Mouse (Mus musculus): ENCODE measurements around the gene Kcnip1.

Kcnip1 gene

DNA sequence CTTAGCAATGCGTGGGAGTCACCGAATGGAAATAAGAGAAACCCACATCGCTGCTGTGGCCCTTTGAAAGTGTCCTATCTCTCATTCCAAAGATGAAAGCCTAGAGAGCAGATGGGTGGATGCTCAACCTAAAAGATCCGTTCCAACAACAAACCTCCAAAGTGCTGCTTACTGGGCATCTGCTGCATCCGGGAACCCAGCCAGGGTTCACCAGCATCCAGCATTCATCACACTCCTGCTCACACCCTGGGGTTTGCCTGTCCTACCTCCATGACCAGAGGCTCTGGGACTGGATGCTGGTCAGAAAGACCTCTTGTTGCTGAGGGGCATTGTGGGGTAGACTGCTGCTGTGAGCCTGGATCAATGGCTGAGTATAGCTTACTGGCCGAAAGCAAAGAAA is 241.4 kb downstream of the Kcnip1 start:
- no peak for DNase-seq (ENCODE audit: low spot score)

GRCm38 (mm10) chr11:33749979-33750378 is 243.0 kb downstream of the Kcnip1 start:
- no peak for DNase-seq (ENCODE audit: low spot score)

DNA sequence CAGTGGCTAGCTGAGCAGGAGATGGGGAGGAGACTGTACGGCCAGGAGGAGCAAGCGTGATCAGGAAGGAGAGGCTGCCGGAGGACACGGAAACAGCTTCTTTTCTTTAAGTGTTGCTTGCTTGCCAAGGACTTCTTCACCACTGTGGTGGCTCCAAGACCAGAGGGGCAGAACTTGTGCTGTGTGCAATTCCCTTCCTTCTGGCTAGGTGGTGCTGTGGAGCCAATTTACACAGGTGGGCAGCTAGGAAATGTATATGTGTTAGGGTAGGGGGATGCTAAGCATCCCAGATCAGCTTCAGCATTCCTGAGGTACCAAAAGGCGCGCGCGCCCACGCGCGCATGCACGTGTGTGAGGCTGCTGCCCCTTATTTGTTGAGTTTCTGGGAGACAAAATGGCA is 243.5 kb downstream of the Kcnip1 start:
- DNase-seq (ENCODE audit: low spot score) = no peak

DNA sequence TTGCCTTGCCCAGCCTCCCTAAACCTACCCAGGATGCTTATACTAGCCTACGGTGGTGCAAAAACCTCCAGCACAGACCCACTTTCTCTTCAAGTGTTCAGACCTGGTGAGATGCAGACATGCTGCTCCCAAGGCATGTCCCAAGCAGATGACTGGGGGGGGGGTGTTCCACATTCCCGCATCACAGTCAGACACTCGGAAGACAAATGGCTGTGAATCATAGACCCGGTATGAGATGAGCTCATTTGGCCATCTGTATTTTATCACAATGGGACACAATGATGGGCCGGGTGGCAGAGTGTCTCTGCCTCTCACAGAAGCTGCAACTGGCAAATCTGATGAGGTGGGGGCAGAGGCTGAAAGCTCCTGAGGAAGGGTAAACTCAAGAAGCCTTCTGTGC is 244.2 kb downstream of the Kcnip1 start:
- no peak for DNase-seq (ENCODE audit: low spot score)

DNA sequence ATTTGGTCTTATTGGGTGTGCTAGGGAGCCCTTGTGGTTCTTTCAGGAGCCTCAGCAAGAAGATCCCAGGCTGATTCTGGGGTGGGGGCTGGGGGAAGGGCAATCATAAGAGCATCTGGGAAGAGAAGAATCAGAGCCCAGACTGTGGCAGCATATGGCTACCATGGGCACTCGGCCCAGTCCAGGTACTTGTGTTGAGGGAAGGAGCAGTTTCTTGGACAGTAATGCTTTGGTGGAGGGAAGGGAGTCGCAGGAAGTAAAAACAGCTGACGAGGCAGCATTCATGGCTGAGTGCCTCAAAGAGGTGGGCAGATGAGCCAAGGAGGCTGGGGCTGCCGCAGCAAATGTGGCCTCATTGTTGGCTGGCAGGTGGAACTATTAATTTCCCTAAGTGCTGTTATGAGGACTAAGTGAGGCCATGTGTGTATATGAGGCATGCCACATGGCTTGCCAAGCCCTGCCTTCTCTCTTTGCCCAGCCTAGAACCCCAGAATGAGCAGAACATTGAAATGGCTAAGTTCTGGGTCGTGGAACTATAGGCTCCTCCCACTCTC is 245.5 kb downstream of the Kcnip1 start:
- peak; percentile 36 for DNase-seq (ENCODE audit: low spot score)

DNA sequence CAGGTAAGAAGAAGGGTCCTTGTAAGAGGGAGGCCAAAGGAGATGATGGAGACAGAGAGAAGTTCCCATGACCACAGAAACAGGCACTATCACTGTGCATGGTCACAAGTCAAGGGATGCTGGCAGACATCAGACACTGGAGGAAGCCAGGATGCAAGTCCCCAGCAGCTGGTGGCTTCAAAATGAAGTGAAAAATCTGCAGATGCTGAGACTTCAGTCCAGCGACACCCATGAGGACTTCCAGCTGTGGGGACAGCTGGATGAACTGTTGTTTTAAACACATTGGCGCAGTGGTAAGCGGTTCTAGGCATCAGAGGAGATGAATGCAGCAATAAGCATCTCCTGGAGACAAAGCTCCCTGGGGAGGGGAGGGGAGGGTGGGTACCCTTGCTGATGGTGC is 246.6 kb downstream of the Kcnip1 start:
- no peak for DNase-seq (ENCODE audit: low spot score)

DNA sequence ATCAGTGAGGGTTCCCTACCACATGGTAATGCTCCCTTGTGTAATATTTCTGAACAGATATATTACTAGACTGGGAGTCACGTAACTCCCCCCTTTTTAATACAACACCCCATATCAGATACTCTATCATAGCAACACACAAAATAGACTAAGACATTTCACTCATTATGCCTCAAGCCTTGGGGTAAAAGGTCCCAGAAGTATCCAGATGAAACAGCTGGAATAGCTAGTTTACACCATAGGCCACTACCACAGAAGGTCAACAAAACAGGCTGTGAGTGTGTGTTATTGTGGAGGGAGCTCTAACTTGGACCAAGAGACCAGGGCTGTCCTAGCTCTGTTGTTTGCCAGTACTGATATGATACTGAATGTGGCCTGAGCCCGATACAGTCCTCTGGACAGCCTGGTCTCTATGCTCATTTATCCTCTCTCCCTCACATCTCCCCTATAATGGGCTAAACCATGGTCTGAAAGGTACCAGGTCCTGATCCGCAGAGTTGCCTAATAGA is 247.1 kb downstream of the Kcnip1 start:
- DNase-seq (ENCODE audit: low spot score) = no peak

GRCm38 (mm10) chr11:33744429-33744828 is 248.5 kb downstream of the Kcnip1 start:
- DNase-seq (ENCODE audit: low spot score) = no peak

DNA sequence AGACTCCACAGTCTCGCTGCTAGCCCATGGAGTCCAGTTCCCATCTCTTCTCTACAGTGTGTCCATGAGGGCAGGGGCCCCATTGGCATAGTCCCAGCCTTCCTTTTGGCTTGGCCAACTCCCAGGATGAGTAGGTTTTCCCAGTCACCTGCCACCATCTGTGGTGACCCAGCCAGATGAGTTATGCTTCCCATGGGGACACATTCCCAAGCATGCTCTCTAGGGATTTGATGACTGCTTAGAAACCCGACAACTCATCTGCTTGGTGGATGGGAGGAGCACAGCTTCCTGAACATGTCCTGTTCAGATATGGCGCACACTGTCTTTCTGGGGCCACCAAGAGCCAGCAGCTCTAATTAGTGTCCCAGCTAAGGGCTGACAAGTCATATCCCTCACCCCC is 252.8 kb downstream of the Kcnip1 start:
- no peak for DNase-seq (ENCODE audit: low spot score)

DNA sequence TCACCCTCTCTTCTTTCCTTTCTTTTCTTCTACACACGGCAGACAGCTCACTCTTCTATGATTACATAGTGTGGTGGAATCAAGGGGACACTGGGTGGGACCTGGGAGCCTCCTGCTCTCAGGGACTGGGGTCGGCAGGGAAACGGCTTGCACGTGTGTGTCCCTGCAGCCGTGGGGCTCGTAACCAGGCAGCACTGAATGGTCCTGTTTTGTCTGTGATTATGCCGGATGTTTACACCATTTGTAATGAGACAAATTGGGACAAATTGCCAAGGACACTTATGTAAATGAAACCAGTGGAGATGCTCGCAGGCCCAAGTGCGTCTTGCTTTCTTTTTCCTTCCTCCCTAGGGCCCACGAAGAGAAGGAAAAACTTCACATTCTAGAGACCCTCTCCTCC is 256.5 kb downstream of the Kcnip1 start:
- no peak for DNase-seq (ENCODE audit: low spot score)

- peak; percentile 90 for DNase-seq (ENCODE audit: low spot score)
Measured at GRCm38 (mm10) chr11:33733269-33733668, 259.7 kb downstream of the Kcnip1 start.

GRCm38 (mm10) chr11:33732358-33732757 is 260.6 kb downstream of the Kcnip1 start:
- DNase-seq (ENCODE audit: low spot score) = no peak

GRCm38 (mm10) chr11:33721297-33721696 is 271.7 kb downstream of the Kcnip1 start:
- DNase-seq (ENCODE audit: low spot score) = peak; percentile 63

DNA sequence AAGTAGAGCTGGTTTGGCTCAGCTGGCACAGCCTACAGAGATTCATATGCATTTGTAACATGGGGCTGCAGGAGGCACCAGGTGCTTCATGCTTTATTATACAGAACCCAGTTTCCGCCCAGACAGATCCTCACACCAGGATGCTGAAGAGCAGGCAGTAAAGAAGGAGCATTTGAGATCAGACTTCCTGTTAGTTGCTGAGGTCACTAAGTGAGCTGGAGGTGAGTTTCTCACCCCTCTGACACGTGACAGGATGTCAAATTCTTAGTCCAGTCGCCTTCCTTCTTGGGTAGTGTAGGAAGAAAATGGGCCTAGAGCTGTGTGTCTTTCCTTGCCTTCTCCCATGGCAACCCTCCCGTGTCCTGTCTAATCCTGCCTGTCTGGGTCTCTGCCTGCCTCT is 286.2 kb downstream of the Kcnip1 start:
- no peak for DNase-seq (ENCODE audit: low spot score)

DNA sequence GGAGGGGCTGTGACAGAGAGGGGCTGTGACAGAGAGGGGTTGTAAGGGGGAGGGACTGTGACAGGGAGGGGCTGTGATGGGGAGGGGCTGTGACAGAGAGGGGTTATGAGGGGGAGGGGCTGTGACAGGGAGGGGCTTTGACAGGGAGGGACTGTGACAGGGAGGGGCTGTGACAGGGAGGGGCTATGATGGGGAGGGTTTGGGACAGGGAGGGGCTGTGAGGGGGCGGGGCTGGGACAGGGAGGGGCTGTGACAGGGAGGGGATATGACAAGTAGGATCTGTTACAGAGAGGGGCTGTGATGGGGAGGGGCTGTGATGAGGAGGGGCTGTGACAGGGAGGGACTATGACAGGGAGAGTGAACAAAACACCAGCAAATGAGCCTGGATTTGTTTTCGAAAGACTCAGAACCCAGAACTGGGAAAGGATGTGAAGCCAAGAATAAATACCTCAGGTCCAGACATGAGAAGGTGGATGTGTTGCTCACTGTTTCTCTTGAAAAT is 290.9 kb downstream of the Kcnip1 start:
- no peak for DNase-seq (ENCODE audit: low spot score)

DNA sequence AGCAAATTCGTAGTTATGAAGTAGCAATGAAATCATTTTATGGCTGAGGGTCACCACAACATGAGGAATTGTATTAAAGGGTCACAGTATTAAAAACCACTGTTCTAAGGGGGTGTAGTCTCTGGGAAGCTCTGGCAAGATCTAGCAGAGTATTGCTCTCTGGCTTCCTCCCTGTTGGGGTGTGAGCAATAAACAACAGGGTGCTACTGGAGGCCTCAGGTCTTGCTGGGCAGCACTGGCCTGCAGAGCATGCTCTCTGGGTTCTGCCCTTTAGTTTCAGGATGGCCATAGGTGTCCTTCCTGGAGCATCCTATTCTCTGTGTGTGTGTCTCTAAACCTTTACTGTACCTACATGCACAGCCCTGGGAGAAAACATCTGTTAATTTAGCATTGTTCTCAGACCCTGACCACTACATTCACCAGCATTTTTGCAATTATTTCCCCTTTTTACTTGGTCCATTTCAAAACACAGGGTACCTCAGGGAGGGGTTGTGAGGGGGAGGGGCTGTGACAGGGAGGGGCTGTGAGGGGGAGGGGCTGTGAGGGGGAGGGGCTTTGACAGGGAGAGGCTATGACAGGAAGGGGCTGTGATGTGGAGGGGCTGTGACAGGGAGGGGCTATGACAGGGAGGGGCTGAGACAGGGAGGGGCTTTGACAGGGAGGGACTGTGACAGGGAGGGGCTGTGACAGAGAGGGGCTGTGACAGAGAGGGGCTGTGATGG is 291.6 kb downstream of the Kcnip1 start:
- DNase-seq (ENCODE audit: low spot score) = no peak

- DNase-seq (ENCODE audit: low spot score) = peak; percentile 45
Measured at GRCm38 (mm10) chr11:33700725-33701124, 292.2 kb downstream of the Kcnip1 start.

- DNase-seq (ENCODE audit: low spot score) = no peak
Measured at GRCm38 (mm10) chr11:33690181-33690580, 302.8 kb downstream of the Kcnip1 start.

- peak; percentile 43 for DNase-seq (ENCODE audit: low spot score)
Measured at GRCm38 (mm10) chr11:33685904-33686303, 307.0 kb downstream of the Kcnip1 start.

DNA sequence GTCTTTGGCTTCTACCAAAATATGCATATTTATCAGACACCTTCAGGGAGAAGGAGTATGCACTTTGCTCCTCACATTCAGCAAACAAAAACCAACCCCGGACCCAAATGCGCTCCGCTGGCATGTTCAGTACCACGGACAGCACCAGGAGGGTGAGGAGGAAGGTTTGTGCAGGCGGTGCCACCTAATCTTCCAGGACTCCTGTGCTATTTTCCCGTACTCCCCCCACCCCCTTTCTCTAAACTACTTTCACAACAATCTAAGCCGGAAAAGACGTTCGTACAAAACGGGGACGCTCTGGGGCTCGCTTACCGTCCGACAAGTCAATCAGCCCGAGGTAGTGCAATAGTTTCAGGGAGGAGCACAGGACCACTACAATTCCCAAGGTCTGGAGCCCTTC is 312.8 kb downstream of the Kcnip1 start:
- DNase-seq (ENCODE audit: low spot score) = no peak

DNA sequence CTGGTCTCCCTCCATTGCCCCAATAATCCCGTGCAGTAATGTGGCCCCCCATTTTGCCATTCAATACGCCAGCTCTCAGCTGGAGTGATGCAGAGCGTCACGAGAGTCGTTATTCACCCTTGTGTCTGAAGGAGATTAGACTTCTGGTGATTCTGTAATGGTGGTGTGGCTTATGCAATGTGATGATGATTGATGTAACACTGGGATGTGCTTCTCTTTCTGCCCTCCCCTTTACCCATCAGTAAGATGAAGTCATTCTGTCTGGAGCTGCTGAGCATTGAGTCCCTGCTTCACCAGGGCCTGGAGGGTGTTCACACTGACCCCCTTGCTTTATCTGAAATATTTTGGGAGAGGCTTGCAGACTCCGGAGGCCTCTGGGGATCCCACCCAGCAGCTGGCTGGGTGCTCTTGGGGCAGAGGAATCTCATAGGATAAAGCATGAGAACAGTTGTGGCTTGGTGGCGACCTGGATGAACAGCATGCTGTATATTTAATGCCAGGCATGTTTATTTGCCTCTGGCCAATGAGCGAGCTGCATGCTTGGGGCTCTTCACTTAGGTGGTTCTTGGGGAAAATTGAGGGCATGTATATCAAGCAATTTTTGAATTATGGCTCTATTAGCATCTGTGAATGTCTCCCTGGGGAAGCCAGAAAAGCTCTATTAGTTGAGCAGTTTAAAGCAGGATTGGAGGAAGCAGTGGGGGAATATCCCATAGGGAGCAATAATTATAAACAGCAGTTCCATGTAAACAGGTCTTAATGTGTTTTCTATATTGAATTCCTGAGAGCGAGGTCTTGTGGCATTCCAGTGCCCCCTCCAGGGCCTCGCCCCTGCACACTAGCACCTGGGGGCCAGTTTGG is 322.6 kb downstream of the Kcnip1 start:
- DNase-seq (ENCODE audit: low spot score) = no peak

DNA sequence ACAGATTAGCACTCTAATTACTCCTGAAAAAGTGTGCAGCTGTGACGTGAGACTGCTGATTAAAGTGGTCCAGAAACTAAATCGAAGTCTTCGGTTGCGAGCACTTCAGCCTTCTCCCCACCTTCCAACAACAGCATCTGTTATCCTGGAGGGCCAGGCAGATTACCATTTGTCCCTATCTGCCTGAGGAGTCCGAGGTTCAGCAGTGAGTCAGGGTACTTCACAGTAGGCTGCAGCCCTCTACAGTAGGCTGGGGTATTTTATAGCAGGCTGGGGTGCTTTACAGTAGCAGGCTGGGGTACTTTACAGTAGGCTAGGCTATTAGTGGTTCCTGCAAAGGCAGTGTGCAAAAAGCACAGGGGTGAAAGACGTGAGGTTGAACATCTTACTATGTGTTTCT is 324.6 kb downstream of the Kcnip1 start:
- no peak for DNase-seq (ENCODE audit: low spot score)

DNA sequence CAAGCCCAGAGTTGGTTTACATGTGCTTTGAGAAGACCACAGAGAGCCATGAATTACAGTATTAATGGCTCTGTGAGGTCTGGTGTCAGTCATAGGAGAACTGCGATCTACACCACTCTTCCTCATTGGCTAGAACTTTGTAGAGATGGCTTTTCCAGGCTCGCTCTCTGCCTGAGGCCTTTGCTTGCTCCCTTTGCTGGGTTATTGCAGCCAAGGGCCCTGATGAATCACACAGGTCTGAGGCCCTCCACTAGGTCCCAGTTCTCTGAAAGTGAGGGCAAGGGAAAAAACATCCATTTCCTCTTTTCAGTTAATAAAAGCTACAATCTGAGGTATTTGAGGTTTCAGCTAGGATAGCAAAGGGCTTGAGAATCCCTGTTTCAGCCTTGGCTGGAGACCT is 329.4 kb downstream of the Kcnip1 start:
- no peak for DNase-seq (ENCODE audit: low spot score)

Measured in layer of hippocampus, adult 11-12 months (tissue).